Mouse (Mus musculus) CH12.LX (cell line): ENCODE results near the gene Prps1. TPM values are rescaled to one million over a fixed set of nuclear protein-coding genes. Genes with fewer than 3 reads are reported as not detected.

ENCODE experiments used
- DNase-seq: peaks from one replicate; pipeline ENCODE4 v3.0.0-alpha.2; 2013; ENCODE audit errors: extremely low read depth
- H3K27ac ChIP-seq: 2 replicates; pipeline ENCODE4 v1.5.1; 2012; ENCODE audit warnings: low read depth, mild to moderate bottlenecking, control low read depth, moderate library complexity; ENCODE audit not compliant: insufficient read depth
- H3K27me3 ChIP-seq: replicated peaks from 2 replicates; pipeline ENCODE3; 2012; ENCODE audit warnings: inconsistent platforms
- H3K36me3 ChIP-seq, 2 experiments: replicated peaks in 1 of 2; 2 replicates each; pipeline versions ENCODE3 to v1.6.1; 2012; ENCODE audit warnings: inconsistent platforms in 1 of 2, low read length in 1 of 2, mild to moderate bottlenecking in 1 of 2, mixed read lengths in 1 of 2, moderate library complexity in 1 of 2; ENCODE audit not compliant: control insufficient read depth in 1 of 2, insufficient read depth in 1 of 2
- H3K4me1 ChIP-seq, 2 experiments: 2 replicates each; pipeline ENCODE4 v1.6.1; 2012; ENCODE audit warnings: inconsistent platforms in 1 of 2, moderate library complexity in 1 of 2; ENCODE audit not compliant: insufficient read depth in 2 of 2, control insufficient read depth in 1 of 2
- H3K4me2 ChIP-seq: 2 replicates; pipeline ENCODE4 v1.6.1; 2012; ENCODE audit warnings: low read depth, mild to moderate bottlenecking, control low read depth; ENCODE audit not compliant: poor library complexity, insufficient read depth, severe bottlenecking
- H3K4me3 ChIP-seq, 3 experiments: fragments of 150-350 bp in 1 of 3; sonication (generic) in 1 of 3; replicated peaks in 1 of 3; 2 replicates each; pipeline versions ENCODE3 to v1.5.1; 2011 to 2012; ENCODE audit warnings: low read depth in 2 of 3, low read length in 2 of 3, mild to moderate bottlenecking in 2 of 3, moderate library complexity in 2 of 3, control low read depth in 1 of 3, improper control_type of control experiment in 1 of 3, inconsistent platforms in 1 of 3, mixed read lengths in 1 of 3; ENCODE audit not compliant: poor library complexity in 1 of 3
- H3K79me2 ChIP-seq: replicated peaks from 2 replicates; pipeline ENCODE4 v1.6.1; 2012; ENCODE audit warnings: mild to moderate bottlenecking, moderate library complexity; ENCODE audit not compliant: control insufficient read depth, poor library complexity, insufficient read depth, severe bottlenecking; ENCODE audit errors: extremely low read depth
- H3K9ac ChIP-seq: 2 replicates; pipeline ENCODE4 v1.6.1; 2012; ENCODE audit warnings: low read depth, mild to moderate bottlenecking, control low read depth, moderate library complexity; ENCODE audit not compliant: insufficient read depth
- H3K9me3 ChIP-seq: replicated peaks from 2 replicates; pipeline ENCODE3; 2012; ENCODE audit warnings: low read length, inconsistent platforms, mixed read lengths
- BHLHE40 ChIP-seq: IDR thresholded peaks from 2 replicates; pipeline ENCODE4 v1.6.1; 2011; ENCODE audit warnings: mild to moderate bottlenecking, low read depth, low read length, improper control_type of control experiment
- CHD1 ChIP-seq: IDR thresholded peaks from 2 replicates; pipeline ENCODE4 v1.6.1; 2012; ENCODE audit warnings: low read depth, low read length, improper control_type of control experiment, inconsistent platforms
- CHD2 ChIP-seq: IDR thresholded peaks from 2 replicates; pipeline ENCODE4 v1.6.1; 2011; ENCODE audit warnings: low read length, improper control_type of control experiment
- CTCF ChIP-seq, 2 experiments: IDR thresholded peaks in 1 of 2; conservative IDR thresholded peaks in 1 of 2; 2 replicates each; pipeline ENCODE4 v1.5.1; 2011 to 2012; ENCODE audit warnings: low read depth in 2 of 2, low read length in 2 of 2, improper control_type of control experiment in 1 of 2, inconsistent platforms in 1 of 2, mild to moderate bottlenecking in 1 of 2, moderate library complexity in 1 of 2
- E2F4 ChIP-seq: IDR thresholded peaks from 2 replicates; pipeline ENCODE4 v1.6.1; 2011; ENCODE audit warnings: low read depth, low read length, improper control_type of control experiment; ENCODE audit not compliant: insufficient replicate concordance
- ELF1 ChIP-seq: IDR thresholded peaks from 2 replicates; pipeline ENCODE4 v1.6.1; 2014; ENCODE audit warnings: low read depth, mild to moderate bottlenecking, inconsistent platforms, low read length, improper control_type of control experiment
- EP300 ChIP-seq: IDR thresholded peaks from 2 replicates; pipeline ENCODE4 v1.6.1; 2011; ENCODE audit warnings: low read length, improper control_type of control experiment
- ETS1 ChIP-seq: conservative IDR thresholded peaks from 2 replicates; pipeline ENCODE4 v1.6.1; 2012; ENCODE audit warnings: low read depth, mild to moderate bottlenecking, inconsistent platforms, low read length, improper control_type of control experiment, moderate library complexity
- GABPA ChIP-seq: IDR thresholded peaks from 2 replicates; pipeline ENCODE4 v1.6.1; 2012; ENCODE audit warnings: low read depth, low read length, improper control_type of control experiment, inconsistent platforms; ENCODE audit not compliant: insufficient replicate concordance
- IRF4 ChIP-seq: IDR thresholded peaks from 2 replicates; pipeline ENCODE4 v1.6.1; 2014; ENCODE audit warnings: low read depth, mild to moderate bottlenecking, inconsistent platforms, low read length, improper control_type of control experiment
- JUND ChIP-seq: conservative IDR thresholded peaks from 2 replicates; pipeline ENCODE4 v1.6.1; 2011; ENCODE audit warnings: low read depth, low read length, improper control_type of control experiment
- KAT2A ChIP-seq: IDR thresholded peaks from 2 replicates; pipeline ENCODE4 v1.6.1; 2012; ENCODE audit warnings: low read length, improper control_type of control experiment, inconsistent platforms; ENCODE audit not compliant: insufficient replicate concordance
- MAFK ChIP-seq: IDR thresholded peaks from 2 replicates; pipeline ENCODE4 v1.6.1; 2011; ENCODE audit warnings: low read length, improper control_type of control experiment; ENCODE audit not compliant: insufficient replicate concordance
- MAX ChIP-seq: IDR thresholded peaks from 2 replicates; pipeline ENCODE4 v1.6.1; 2011; ENCODE audit warnings: low read length, improper control_type of control experiment
- MAZ ChIP-seq: IDR thresholded peaks from 2 replicates; pipeline ENCODE4 v1.6.1; 2012; ENCODE audit warnings: low read depth, mild to moderate bottlenecking, inconsistent platforms, low read length, improper control_type of control experiment, moderate library complexity
- MEF2A ChIP-seq: IDR thresholded peaks from 2 replicates; pipeline ENCODE4 v1.6.1; 2014; ENCODE audit warnings: low read depth, mild to moderate bottlenecking, inconsistent platforms, low read length, improper control_type of control experiment, borderline replicate concordance
- MXI1 ChIP-seq: IDR thresholded peaks from 2 replicates; pipeline ENCODE4 v1.6.1; 2011; ENCODE audit warnings: mild to moderate bottlenecking, low read depth, low read length, improper control_type of control experiment
- MYC ChIP-seq: IDR thresholded peaks from 2 replicates; pipeline ENCODE4 v1.6.1; 2011; ENCODE audit warnings: low read depth, mild to moderate bottlenecking, improper control_type of control experiment, low read length
- NRF1 ChIP-seq: IDR thresholded peaks from 2 replicates; pipeline ENCODE4 v1.6.1; 2014; ENCODE audit warnings: low read depth, mild to moderate bottlenecking, inconsistent platforms, low read length, improper control_type of control experiment, moderate library complexity
- PAX5 ChIP-seq: IDR thresholded peaks from 2 replicates; pipeline ENCODE4 v1.6.1; 2012; ENCODE audit warnings: low read length, inconsistent platforms, mixed read lengths
- POLR2AphosphoS2 ChIP-seq: IDR thresholded peaks from 2 replicates; pipeline ENCODE4 v1.6.1; 2011; ENCODE audit warnings: low read depth, low read length, improper control_type of control experiment
- RAD21 ChIP-seq: IDR thresholded peaks from 2 replicates; pipeline ENCODE4 v1.6.1; 2011; ENCODE audit warnings: low read depth, mild to moderate bottlenecking, low read length, improper control_type of control experiment, moderate library complexity
- RCOR1 ChIP-seq: conservative IDR thresholded peaks from 2 replicates; pipeline ENCODE4 v1.6.1; 2012; ENCODE audit warnings: low read depth, mild to moderate bottlenecking, inconsistent platforms, low read length, improper control_type of control experiment
- SIN3A ChIP-seq: IDR thresholded peaks from 2 replicates; pipeline ENCODE4 v1.6.1; 2012; ENCODE audit warnings: low read length, improper control_type of control experiment, inconsistent platforms
- TBP ChIP-seq: conservative IDR thresholded peaks from 2 replicates; pipeline ENCODE4 v1.6.1; 2011; ENCODE audit warnings: low read depth, low read length, improper control_type of control experiment
- TCF12 ChIP-seq: IDR thresholded peaks from 2 replicates; pipeline ENCODE4 v1.6.1; 2014; ENCODE audit warnings: low read depth, mild to moderate bottlenecking, inconsistent platforms, low read length, improper control_type of control experiment
- UBTF ChIP-seq: IDR thresholded peaks from 2 replicates; pipeline ENCODE4 v1.6.1; 2012; ENCODE audit warnings: low read depth, mild to moderate bottlenecking, inconsistent platforms, low read length, improper control_type of control experiment, moderate library complexity
- USF1 ChIP-seq: IDR thresholded peaks from 2 replicates; pipeline ENCODE4 v1.6.1; 2014; ENCODE audit warnings: low read depth, mild to moderate bottlenecking, inconsistent platforms, low read length, improper control_type of control experiment
- USF2 ChIP-seq: conservative IDR thresholded peaks from 2 replicates; pipeline ENCODE4 v1.6.1; 2011; ENCODE audit warnings: low read depth, low read length, improper control_type of control experiment
- ZKSCAN1 ChIP-seq: IDR thresholded peaks from 2 replicates; pipeline ENCODE4 v1.6.1; 2012; ENCODE audit warnings: low read depth, inconsistent platforms, low read length, improper control_type of control experiment, borderline replicate concordance
- ZNF384 ChIP-seq: IDR thresholded peaks from 2 replicates; pipeline ENCODE4 v1.6.1; 2012; ENCODE audit warnings: low read depth, low read length, improper control_type of control experiment, inconsistent platforms
- dilution Hi-C: fragments of 300-500 bp; cut with MboI; formaldehyde crosslinking; loops from 2 replicates; pipeline ENCODE4 v1.14.3; 2020; ENCODE audit warnings: low sequenced_read_pairs; ENCODE audit not compliant: extremely low pct_unique_long_range_greater_than_20kb, extremely low pct_ligation_motif_present
- in situ Hi-C: fragments of 300-500 bp; cut with MboI; formaldehyde crosslinking; loops from 3 replicates; pipeline ENCODE4 v1.14.3; 2019; ENCODE audit warnings: low sequenced_read_pairs, low pct_ligation_motif_present, low pct_unique_long_range_greater_than_20kb, mixed read lengths
- polyA plus RNA-seq: library from polyadenylated mRNA; unstranded; fragments of >175 nt; gene quantifications from 2 replicates; pipeline ENCODE4 v1.2.1, GENCODE M21; 2012; ENCODE audit warnings: low read depth; ENCODE audit not compliant: insufficient read length
- total RNA-seq, 2 experiments: library from RNA; depleted of rRNA; stranded (reverse); fragments of 300-350 nt in 1 of 2; fragments of >200 nt in 1 of 2; gene quantifications; 2 replicates each; pipeline ENCODE4 v1.2.3; 2012 to 2014

Gene Prps1
- total and polyA plus RNA-seq, 3 experiments = 52.9 to 163 (median 128) TPM

- TF ChIP-seq UBTF (no peak), ZNF384 (peak; percentile 9; the same call in 1 of the 2 replicates), TBP (no peak), RAD21 (peak; percentile 66), E2F4 (no peak), KAT2A (no peak), GABPA (no peak), MAZ (peak; percentile 75), ELF1 (no peak), EP300 (no peak), USF2 (no peak), MYC (no peak), CHD2 (peak; percentile 94), TCF12 (no peak), JUND (no peak), MXI1 (no peak), RCOR1 (no peak), CTCF (conservative IDR thresholded peaks at IDR 0.05 in 1 of 2, IDR thresholded peaks at IDR 0.05 in 1 of 2; ENCODE audit: low read depth in 2 of 2, low read length in 2 of 2) (peak in 1 of 2 experiments; percentile 87; a peak in 2 of 4 replicates), MEF2A (no peak; the same call in 1 of the 2 replicates)
Observed at GRCm38 (mm10) chrX:140503905-140504304, 47.5 kb downstream of the Prps1 start (continued).

- Histone ChIP-seq H3K27me3 (no peaks in the 10 kb centered on the region), H3K4me3 (no peak overlapping the region), H3K4me2 (peak overlapping the region; percentile 48), H3K27ac (peak overlapping the region; percentile 66; the same call in 1 of the 2 replicates), H3K79me2 (no peaks in the 10 kb centered on the region), H3K9ac (no peak overlapping the region), H3K4me1 (peaks cover 22 to 50% of the 10 kb centered on the region in 2 experiments), H3K9me3 (no peaks in the 10 kb centered on the region), H3K36me3 (no peaks in the 10 kb centered on the region)
- DNase-seq = peak; percentile 77
- in situ Hi-C loops = no loop called here
- dilution Hi-C loops = no loop called here
- peak; percentile 73 for TF ChIP-seq ETS1
- no peak for TF ChIP-seq USF1
- TF ChIP-seq NRF1 = no peak
- no peak for TF ChIP-seq MEF2A
- 0 out of 2 replicates have a peak, but pooled peaks have one; percentile 15 for TF ChIP-seq KAT2A
- TF ChIP-seq GABPA = no peak
- no peak for TF ChIP-seq UBTF
- peak; percentile 83 for TF ChIP-seq IRF4
- TF ChIP-seq MAZ = peak; percentile 42; the same call in 1 of the 2 replicates
- TF ChIP-seq RCOR1 = no peak
- TF ChIP-seq RAD21 = no peak
- no peak for TF ChIP-seq MAX
- TF ChIP-seq POLR2AphosphoS2 = no peak
- TF ChIP-seq TCF12 = peak; percentile 66
- no peak for TF ChIP-seq ZKSCAN1
- TF ChIP-seq CTCF (conservative IDR thresholded peaks at IDR 0.05 in 1 of 2, IDR thresholded peaks at IDR 0.05 in 1 of 2; ENCODE audit: low read depth in 2 of 2, low read length in 2 of 2) = no peak
- TF ChIP-seq TBP = no peak
- TF ChIP-seq CHD1 = no peak
- peak; percentile 52; the same call in 1 of the 2 replicates for TF ChIP-seq CHD2
- 0 out of 2 replicates have a peak, but pooled peaks have one; percentile 56 for TF ChIP-seq MYC
- TF ChIP-seq MXI1 = peak; percentile 30; the same call in 1 of the 2 replicates
- peak; percentile 26; the same call in 1 of the 2 replicates for TF ChIP-seq ZNF384
- TF ChIP-seq MAFK = 0 out of 2 replicates have a peak, but pooled peaks have one; percentile 36
- TF ChIP-seq USF2 = no peak
- TF ChIP-seq EP300 = peak; percentile 39; the same call in 1 of the 2 replicates
- no peak for TF ChIP-seq PAX5
- TF ChIP-seq SIN3A = peak; percentile 73
- TF ChIP-seq BHLHE40 = peak; percentile 58
- no peak for TF ChIP-seq E2F4
- TF ChIP-seq ELF1 = 0 out of 2 replicates have a peak, but pooled peaks have one; percentile 24
Observed at GRCm38 (mm10) chrX:140505497-140506238, 49.3 kb downstream of the Prps1 start.
